Mouse (Mus musculus) thymus, adult 2 months (tissue): ENCODE measurements around the gene Hist1h2ac.

Experiments
- CTCF ChIP-seq: fragments of 200-500 bp; IDR thresholded peaks from 2 replicates; pipeline ENCODE4 v1.5.1; 2012; ENCODE audit warnings: mild to moderate bottlenecking, control low read depth, low read length, moderate library complexity, borderline replicate concordance; ENCODE audit not compliant: control insufficient read depth, poor library complexity, insufficient read depth; ENCODE audit errors: extremely low read depth
- POLR2A ChIP-seq: fragments of 200-500 bp; IDR thresholded peaks from 2 replicates; pipeline ENCODE4 v1.6.1; 2012; ENCODE audit warnings: mild to moderate bottlenecking, low read length, control low read depth, moderate library complexity; ENCODE audit not compliant: control insufficient read depth, poor library complexity, insufficient read depth; ENCODE audit errors: extremely low read depth

DNA sequence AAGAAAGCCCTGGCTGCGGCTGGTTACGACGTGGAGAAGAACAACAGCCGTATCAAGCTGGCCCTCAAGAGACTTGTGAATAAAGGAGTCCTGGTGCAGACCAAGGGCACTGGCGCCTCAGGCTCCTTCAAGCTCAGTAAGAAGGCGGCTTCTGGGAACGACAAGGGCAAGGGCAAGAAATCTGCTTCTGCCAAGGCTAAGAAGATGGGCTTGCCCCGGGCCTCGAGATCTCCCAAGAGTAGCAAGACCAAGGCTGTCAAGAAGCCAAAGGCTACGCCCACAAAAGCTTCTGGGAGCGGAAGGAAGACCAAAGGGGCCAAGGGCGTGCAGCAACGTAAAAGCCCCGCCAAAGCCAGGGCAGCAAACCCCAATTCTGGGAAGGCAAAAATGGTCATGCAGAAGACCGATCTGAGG is 12.3 kb upstream of the Hist1h2ac start:
- no peak for TF ChIP-seq POLR2A
- TF ChIP-seq CTCF = no peak
